Mouse (Mus musculus) right cerebral cortex, postnatal 10 days (tissue): ENCODE measurements at regions not wholly inside any gene's neighbourhood (a gene's known extent, or its start where the extent isn't known, plus 50 kb on each side); places are given as distances from the start of the nearest gene placed in this dataset.

Experiments
- DNase-seq, 2 experiments: peaks; one replicate each; pipeline ENCODE4 v3.0.0; 2021; ENCODE audit warnings: low spot score in 2 of 2

DNA sequence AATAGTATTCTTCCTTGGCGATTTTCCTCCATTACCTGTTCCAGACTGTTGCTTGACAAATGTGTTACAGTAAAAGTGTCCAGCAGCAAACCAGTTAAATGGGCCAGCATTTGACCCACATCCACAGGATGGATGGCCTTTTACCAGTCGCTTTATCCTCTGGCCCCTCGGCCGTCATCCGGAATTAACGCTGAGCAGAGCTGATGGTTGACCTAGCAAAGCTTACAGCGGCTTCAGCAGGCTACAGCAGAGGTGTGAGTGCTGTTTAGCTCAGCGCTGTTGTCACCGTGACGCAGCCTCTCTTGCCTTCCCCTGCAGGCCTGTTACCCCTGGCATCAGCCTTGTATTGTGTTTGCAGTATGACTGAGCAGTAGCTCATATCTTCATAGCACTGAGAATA is 159.8 kb upstream of the Eif4g2 start:
- DNase-seq, result no peak

DNA sequence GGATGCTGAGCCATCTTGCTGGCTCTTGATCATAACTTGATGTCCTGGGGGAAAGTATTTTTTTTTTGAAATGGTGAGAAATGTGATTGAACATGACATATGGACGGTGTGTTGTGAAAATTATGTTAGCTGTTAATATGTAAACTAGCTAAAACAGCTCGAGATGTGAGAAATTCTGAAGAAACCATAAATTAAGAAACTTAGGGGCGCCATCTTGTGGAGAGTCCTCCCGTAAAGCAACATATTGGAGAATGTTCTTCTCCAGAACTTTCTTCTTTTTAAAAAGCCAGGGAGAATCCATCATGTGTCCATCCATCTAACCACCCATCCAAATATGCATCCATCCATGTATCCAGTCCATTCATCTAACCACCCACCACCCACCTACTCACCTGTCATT is 158.7 kb upstream of the Eif4g2 start:
- peak; percentile 40 to 66 for DNase-seq

DNA sequence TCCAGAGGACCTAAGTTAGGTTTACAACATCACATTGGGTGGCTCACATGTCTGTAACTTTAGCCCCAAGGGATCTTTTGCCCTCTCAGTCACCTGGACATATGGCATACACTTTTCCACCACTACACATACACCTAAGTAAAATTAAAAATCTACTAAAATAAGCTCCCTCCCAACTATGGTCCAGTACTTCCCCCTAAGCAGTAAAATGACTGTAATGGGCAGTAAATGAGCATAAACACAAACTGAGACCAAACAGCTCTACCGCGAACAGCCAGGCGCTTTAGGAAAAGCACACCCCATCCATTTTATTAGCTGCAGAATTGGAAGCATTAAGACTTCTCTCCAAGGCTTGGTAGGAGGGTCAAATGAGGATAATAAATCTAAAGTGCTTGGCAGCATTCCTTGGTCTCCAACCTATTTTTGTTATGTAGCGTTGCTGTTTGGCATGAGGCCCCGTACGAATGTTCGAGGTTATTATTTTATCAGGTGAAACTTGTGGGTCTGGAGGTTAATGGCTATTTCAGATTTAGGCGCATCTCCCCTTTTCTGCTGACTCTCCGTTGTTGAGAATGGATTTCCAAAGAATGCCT is 157.5 kb upstream of the Eif4g2 start:
- DNase-seq, result no peak

DNA sequence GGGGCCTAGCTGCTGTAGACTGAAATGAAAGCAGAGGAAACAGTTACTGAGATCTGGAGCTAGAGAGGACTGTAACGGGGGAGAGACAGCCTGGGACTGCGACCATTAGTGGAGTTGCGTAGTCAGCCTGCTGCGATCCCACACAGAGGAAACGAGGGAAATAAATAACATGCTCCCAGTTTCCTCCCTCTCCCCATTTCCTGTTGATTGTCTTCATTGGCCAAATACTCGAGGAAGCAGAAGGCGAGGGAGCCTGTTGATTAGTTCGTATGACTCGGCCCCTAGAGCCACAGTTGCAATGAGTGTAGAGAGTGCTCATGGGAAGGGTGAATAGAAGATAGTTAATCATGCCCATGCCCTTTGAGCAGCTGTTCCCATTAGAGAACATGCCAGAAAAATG is 155.0 kb upstream of the Eif4g2 start:
- no peak for DNase-seq

DNA sequence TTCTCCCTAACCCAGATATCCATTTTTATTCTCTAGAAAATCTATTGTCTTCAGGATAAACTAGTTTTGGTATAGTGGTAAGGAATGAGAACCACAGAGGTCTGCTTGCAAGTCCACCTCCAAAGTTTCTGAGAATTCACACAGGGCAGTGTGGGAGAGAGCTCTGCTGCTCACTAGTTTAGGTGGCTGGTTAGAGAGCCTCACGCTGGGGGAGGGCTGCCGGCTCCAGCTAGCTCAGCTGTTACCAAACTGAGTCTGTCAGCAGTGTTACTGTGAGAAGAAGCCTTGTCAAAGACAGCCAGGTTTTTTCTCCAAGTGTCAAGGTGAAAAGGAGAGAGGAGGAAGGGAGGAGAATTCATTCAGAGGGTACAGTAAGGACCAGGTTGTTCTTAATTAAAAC is 147.8 kb upstream of the Eif4g2 start:
- DNase-seq, result no peak

DNA sequence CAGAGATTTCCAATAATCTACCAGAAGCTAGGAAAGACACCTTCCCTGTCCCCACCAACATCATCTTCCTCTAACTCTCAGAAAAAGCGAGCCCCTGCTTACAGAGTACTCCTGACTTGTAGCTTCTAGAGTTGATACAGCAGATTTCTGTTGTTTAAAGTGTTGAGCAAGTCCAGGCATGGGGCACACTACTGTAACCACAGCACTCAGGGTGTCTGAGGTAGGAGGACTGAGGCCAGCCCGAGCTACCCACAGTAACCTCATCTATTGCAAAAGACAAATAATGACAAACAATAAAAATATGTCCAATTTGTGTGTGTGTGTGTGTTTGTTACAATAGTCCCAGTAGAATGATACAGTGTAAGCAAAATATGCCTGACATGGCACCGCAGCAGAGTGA is 144.3 kb upstream of the Eif4g2 start:
- DNase-seq, result no peak

DNA sequence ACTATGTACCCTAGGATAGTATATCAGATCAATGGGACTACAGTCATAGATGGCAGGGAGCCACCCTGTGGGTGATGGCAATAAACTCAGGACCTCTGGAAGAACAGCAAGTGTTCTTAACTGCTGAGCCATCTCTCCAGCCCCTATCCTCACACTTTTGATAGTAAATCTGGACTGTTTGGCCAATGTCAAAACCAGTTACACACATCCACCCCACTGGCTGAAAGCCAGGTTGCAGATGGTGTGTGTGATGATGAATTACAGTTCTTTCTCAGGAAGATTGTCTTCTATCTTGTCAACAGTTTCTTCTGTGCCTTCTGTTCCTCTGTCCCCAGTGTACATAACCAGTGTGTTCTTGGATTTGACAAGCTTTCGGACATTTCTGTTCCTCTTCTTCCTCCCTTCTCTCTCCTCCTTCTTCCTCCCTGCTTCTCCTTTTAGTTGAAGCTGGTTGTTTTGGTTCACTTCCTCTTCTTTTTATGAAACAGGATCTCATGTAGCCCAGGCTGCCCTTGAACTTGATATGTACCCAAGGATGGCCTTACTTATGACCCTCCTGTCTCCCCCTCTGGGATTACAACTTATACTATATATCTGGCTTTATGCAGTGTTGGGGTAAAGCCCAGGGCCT is 143.3 kb upstream of the Eif4g2 start:
- no peak for DNase-seq

DNA sequence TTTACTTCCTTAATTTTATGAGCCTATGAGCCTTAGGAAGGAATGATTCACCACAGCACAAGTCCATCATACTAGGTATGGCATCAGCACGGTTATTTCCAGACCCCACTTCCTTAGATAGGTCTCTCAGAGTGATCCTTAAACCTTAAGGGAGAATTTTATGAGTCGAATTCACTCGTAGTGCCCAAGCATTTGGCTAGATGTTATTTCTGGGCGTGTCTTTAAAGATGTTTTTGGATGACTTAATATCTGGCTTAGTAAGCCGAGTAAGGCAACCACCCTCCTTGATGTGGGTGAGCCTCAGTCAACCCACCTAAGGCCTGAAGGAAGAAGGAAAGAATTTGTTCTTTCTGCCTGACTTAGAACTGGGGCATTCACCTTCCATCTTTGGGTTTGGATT is 132.8 kb upstream of the Eif4g2 start:
- no peak for DNase-seq

DNA sequence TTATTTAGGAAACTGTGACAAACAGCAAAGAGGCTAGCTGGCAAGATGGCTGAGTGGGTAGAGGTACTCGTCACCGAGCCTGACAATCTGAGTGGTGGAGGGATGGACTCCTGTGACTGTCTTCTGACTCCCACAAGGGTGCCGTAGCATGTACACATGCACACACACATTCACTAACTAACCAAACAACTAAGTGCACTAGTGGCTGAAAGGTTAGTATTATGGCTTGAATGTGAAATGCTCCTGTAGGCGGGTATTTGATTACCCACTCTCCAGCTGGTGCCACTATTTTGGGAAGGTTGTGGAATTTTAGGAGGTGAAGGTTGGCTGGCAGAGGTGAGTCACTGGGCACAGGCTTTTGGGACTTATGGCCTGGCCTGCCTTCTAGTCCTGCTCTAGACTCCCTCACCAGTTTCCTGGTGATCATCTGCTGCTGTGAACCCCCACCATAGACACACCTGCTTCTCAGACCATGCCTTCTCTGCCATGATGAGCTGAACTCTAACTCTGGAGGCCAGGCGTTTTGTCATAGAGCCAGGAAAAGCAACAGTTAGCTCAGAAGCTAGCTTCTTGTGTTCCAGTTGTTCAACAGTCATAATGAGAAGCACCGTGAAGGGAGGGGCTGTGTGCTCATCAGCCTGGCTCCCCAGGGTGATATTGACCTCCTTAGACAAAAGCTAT is 131.5 kb upstream of the Eif4g2 start:
- DNase-seq, result no peak

DNA sequence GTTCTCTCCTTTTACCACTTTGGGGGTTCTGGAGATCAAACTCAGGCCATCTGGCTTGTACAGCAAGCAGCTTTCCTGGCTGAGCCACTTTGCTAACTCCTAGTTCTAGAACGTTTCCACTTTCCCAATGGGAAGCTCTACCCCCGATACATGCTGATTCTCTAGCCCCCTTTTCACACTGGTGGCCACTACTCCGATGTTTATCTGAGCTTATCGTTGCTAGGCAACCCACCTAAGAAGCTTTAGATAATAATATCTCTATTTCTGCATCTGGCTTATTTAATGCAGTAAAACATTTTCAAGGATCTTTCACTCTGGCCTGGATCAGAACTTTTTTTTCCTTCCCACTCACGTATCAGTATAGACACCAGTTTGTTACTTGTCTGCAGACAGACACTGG is 129.4 kb upstream of the Eif4g2 start:
- no peak for DNase-seq

DNA sequence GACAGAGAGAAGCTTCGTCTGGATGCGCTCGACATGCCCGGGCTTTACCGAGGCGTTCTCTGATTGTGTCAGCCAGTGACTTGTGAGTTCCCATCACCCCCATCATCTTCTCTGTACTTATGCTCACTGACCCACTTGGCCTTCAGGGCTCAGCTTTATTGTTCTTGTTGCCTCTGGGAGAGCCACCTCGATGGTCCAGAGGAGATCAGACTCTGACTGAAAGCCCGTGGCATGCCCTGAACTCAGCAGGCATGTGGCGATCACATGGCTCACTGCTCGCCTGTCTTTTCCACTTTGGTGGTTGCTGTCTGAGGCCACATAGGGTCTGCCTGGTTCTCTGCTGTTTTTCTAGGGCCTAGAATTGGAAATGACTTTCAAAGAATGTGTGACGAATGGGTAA is 128.8 kb upstream of the Eif4g2 start:
- DNase-seq, result no peak

DNA sequence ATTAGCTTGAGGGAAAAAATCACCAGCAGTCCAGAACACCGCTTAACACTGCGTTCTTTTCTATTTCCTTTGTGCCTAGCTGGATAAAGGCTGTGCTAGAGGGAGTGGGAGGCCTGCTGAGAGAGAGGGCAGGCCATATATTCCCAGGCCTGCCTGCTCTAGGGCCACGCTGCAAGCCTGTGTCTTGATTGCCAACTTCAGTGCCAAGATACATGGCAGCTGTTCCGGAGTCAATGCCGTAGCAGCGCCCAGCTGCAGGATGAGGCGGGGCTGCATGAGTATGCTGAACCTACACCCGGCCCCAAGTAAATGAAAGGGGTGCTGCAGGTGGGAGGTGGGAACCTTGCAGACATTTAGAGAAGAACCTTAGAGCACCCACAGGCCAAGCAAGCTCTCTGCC is 127.5 kb upstream of the Eif4g2 start:
- DNase-seq, result no peak

DNA sequence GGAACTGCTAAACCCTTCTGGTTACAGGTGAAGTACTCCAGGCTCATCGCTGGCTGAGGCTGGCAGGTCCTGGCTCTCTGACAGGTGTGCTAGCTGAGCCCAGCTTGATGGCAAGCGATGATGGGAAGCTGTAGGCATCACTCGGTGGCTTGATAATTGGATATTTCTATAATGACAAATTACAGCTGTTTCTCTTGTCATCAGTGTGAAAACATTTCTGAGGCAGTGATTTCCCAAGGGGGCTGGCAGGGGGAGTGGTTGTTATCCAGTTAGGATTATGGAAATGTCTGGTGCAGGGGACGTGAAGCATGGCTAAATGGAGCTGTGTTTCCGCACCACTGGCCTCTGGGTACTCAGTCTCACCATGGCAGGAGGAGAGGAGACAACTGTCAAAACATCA is 123.0 kb upstream of the Eif4g2 start:
- no peak for DNase-seq

DNA sequence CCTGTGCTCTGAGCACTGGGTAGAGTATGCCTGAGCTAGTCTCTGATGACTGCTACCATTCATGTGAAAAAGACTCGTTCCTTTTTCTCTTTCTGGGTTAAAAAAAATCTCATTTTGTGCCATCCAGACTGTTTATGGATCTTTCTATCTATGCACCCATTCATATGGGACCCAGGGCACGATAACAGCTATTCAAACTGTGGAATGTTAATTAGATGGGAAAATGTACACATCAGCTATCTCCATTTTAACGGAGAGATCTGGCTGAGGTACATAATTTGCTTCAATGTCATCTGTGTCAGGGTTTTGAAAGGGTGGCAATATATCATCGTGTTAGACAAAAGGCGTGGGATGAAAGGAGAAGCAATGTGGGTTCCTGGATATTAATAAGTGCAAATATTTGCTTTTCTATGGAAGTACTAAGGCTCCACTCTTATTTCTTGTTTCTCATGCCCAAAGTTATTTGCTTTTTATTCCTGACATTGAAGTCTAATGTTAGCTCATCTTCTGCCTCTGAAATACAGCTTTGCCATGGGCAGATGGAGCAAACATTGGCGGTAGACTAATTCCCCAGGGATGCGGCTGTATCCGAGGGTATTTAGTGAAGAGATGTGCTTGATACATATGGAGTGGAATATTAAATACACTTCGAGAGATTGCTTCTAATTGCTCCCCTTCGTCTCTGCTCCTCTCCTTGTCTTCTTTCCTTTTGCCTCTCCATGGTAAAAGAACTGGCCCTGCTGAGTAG is 116.0 kb upstream of the Eif4g2 start:
- no peak for DNase-seq

DNA sequence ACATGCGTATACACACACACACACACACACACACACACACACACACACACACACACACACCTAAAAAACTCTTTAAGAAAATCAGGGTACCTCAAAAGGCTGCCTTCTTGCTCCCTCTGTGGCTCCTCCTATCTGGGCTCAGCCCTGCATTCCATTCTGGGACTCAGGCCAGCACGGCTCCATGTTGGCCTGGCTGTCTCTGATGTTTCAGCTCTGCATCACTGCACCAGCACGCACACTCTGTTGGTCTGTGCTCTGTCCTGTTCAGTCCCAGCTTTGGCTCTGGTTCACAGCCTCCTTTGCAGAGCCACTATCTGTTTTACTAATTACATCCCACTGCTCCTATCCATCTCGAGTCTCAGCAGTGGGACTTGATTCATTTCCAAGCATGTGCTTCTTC is 108.8 kb upstream of the Eif4g2 start:
- DNase-seq, result peak; percentile 58 to 59

DNA sequence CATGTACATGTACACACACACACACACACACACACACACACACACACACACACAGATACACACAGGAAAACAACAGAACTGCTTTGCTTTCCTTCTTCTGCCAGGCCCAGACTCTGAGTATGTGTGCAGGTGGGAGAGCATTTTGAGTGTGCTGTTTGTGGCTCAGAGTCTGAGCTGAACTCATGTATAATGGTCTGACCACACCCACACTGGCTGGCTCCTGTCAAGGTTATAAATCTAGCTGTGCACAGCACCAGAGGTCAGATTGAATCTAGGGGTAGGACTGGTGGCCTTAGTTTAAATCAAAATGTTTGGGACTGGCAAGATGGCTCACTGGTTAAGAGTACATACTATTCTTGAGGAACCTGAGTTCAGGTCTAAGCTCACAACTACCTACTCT is 108.4 kb upstream of the Eif4g2 start:
- no peak for DNase-seq

DNA sequence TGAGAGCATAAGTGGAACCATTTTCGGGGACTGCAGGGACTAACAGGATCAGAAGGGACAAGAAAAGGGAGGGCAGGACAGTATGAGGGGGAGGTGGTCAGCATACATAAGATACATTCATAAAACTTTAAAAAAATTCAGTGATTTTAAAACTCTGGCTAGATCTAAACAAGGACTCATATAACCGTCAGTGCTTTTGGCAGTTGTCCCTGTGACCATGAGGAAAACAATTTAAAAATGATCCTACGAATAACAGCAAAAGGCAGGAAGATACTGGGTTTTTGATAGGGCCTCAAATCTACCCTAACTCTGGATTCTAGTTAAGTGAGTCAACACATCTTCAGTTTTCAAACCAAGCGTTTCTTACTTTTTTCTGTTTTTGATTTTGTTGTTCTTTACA is 106.9 kb upstream of the Eif4g2 start:
- DNase-seq, result no peak

DNA sequence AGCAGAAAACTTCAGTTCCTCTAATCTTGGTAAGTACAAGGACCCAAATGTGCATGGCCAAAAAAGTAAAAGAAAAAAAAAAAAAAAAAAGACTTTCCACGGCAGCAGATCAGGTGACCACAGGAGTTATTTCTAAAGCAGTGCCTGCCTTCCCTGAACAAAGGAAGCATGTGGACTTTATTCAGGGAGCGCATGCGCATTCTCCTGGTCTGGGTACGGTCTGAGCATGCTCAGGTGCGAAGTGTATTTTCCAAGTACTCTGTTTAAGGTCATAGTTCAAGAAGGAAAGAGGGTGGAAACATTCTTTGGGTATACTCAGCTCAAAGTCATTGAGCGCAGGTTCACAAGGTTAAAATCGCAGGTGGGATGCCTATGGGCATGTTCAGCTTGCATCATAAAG is 103.1 kb upstream of the Eif4g2 start:
- no peak for DNase-seq

DNA sequence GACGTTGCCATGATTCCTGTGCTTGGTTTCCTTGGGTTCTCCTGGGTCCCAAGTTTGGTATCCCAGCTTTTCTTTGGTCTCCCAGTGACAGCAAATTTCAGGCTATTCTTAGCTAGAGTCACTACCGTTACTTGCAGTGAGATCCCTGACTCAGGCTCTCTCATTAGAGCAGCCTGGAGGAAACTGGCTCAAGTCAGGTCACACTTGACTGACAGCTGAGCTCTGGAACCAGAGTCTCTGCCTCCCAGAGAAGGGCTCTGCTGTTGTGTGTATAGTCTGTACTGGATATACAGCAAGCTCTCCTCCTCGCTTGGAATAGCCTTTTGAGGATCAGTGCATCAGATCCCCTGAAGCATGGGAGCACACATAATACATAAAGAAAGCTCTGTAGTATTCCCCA is 100.7 kb upstream of the Eif4g2 start:
- DNase-seq, result no peak

DNA sequence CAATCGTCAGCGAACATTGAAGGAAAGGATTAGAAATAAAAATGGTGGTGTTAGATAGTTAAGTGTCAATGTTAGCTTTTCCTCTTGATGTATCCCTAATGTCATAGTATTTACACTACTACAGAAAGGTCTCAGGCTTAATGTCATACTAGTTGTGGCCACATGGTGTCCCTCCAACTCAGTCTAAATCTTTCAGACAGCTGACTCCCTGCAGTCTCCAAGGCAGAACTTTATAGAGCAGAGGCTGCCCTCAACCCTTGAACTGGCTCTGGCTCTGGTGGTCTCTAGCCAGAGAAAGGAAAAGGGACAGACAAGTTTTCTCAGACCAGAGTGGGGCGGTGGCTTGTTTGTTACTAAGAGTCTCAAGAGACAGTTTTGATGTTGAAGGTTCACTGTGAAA is 99.5 kb upstream of the Eif4g2 start:
- peak; percentile 78 to 84 for DNase-seq

DNA sequence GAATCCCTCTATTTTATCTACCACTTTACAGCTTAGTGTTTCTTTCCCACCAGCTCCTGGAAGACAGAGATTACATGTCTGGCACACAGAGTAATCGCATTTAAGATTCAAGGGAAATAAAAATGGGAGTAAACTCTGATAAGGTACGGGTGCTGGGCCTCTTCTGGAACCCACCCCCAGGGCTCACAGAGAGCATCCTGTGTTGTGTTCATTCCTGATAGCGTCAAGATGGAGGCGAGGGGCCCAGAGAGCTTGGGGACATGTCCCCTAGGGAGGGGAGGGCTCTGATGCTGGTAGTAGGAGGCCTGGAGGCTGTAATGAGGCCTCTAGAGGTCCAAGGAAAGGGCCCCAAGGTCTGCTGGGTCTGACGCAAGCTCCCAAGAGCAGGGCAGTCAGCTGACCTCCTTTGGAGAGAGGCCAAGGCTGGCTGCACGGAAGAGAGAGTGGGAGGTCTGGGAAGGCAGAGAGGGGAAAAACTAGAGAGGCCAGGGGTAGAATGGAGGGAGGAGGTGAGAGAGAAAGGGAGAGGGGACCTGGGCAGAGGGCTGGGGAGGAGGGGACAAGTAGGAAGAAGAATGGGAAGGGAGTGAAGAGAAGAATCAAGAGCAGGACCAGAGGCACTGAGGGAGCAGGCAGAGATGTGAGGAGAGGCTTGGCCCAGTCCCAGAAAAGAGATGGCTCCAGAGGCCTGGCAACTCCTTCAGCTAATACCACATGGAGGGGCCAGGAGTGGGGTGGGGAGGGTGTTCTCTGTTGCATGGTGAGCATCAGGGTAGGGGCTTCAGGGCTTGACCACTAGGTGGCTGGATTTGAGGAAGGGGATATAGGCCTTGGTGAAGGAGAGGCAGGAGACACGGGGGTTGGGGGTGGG is 96.8 kb upstream of the Eif4g2 start:
- DNase-seq, result peak in 1 of 2 experiments; percentile 50
